Mouse (Mus musculus) limb, embryonic 14.5 days (tissue): ENCODE measurements around the gene Cyp2s1. TPM values are rescaled to one million over a fixed set of nuclear protein-coding genes. Genes with fewer than 3 reads are reported as not detected.

Source experiments
- ATAC-seq: fragments of 200-750 bp; cut with Nextera tagmentation; 2 replicates; pipeline ENCODE4 v1.8.0; 2017; ENCODE audit warnings: low read depth, moderate number of reproducible peaks, moderate TSS enrichment; ENCODE audit not compliant: low FRiP score
- DNase-seq: peaks from one replicate; pipeline ENCODE4 v3.0.0-alpha.2; 2015; ENCODE audit warnings: low spot score
- H3K27ac ChIP-seq: fragments of 300-500 bp; sonication (generic); replicated peaks from 2 replicates; pipeline ENCODE4 v1.5.1; 2014; ENCODE audit warnings: low read depth, mild to moderate bottlenecking, low read length, moderate library complexity, mixed read lengths
- H3K27me3 ChIP-seq: fragments of 300-500 bp; sonication (generic); 2 replicates; pipeline ENCODE4 v1.6.1; 2014; ENCODE audit warnings: low read length, mixed read lengths; ENCODE audit not compliant: control insufficient read depth, insufficient read depth
- H3K36me3 ChIP-seq: fragments of 300-500 bp; sonication (generic); 2 replicates; pipeline ENCODE4 v1.6.1; 2014; ENCODE audit warnings: mild to moderate bottlenecking, low read length, moderate library complexity, mixed read lengths; ENCODE audit not compliant: control insufficient read depth, insufficient read depth
- H3K4me1 ChIP-seq: fragments of 300-500 bp; sonication (generic); 2 replicates; pipeline ENCODE4 v1.6.1; 2014; ENCODE audit warnings: antibody characterized with exemption, low read length, mixed read lengths; ENCODE audit not compliant: control insufficient read depth, insufficient read depth
- H3K4me2 ChIP-seq: fragments of 300-500 bp; sonication (generic); replicated peaks from 2 replicates; pipeline ENCODE4 v1.6.1; 2014; ENCODE audit warnings: low read depth, mild to moderate bottlenecking, low read length, moderate library complexity; ENCODE audit not compliant: severe bottlenecking
- H3K4me3 ChIP-seq: fragments of 300-500 bp; sonication (generic); replicated peaks from 2 replicates; pipeline ENCODE4 v1.5.1; 2014; ENCODE audit warnings: low read length
- H3K9ac ChIP-seq: fragments of 300-500 bp; sonication (generic); 2 replicates; pipeline ENCODE4 v1.6.1; 2014; ENCODE audit warnings: mild to moderate bottlenecking, low read depth, low read length, moderate library complexity; ENCODE audit not compliant: severe bottlenecking
- H3K9me3 ChIP-seq: fragments of 300-500 bp; sonication (generic); 2 replicates; pipeline ENCODE4 v1.6.1; 2016; ENCODE audit warnings: low read length; ENCODE audit not compliant: control insufficient read depth
- POLR2A ChIP-seq: fragments of 200-500 bp; IDR thresholded peaks from 2 replicates; pipeline ENCODE4 v1.8.0; 2012; ENCODE audit warnings: inconsistent platforms, mild to moderate bottlenecking, moderate library complexity, borderline replicate concordance; ENCODE audit not compliant: insufficient read depth, insufficient read length; ENCODE audit errors: extremely low read depth
- WGBS: fragments of 180-500 bp; shearing (Covaris S2); extraction: QIAGEN DNeasy Blood & Tissue Kit; methylation state at CpG from one replicate; pipeline ENCODE4 v1.1.7; 2014; 5-methylcytosine and 5-hydroxymethylcytosine counted together
- polyA plus RNA-seq, 2 experiments: library from polyadenylated mRNA; depleted of rRNA in 1 of 2; stranded (reverse) in 1 of 2; unstranded in 1 of 2; fragments of >200 nt; fragmentation: Nextera tagmentation in 1 of 2; extraction: Ambion mirVana in 1 of 2; gene quantifications; 2 replicates each; pipeline versions ENCODE4 v1.2.1 to v1.2.3; 2012 to 2014

Gene Cyp2s1
- polyA plus RNA-seq, 2 experiments = 1.6 to 2.6 TPM

DNA sequence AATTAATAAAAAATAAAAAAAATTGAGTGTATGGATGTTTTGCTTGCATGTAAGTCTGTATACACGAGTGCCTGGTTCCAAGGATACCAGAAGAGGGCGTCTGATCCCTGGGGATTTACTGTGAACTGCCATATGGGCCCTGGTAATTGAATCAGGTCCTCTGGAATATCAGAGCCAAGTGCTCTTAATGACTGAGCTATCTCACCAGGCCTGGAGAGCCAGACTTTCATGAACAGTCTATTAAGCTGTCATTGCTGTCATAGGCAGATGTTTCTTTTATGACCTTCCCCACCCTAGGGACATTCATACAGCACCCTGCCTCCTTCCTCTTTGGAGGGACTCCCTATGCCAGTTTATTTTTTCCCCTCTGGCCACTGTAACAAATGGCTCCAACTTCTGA is 26.8 kb upstream of the Cyp2s1 start:
- Histone ChIP-seq H3K4me3 (no peak overlapping the region), H3K9ac (no peak overlapping the region), H3K36me3 (no peaks in the 10 kb centered on the region), H3K4me2 (no peak overlapping the region), H3K27ac (no peak overlapping the region), H3K27me3 (no peaks in the 10 kb centered on the region), H3K9me3 (no peaks in the 10 kb centered on the region), H3K4me1 (no peaks in the 10 kb centered on the region)
- DNase-seq (peak; percentile 14), ATAC-seq (no peak)
- 25% methylated on average over 2 of the region's 2 CpGs for WGBS
- TF ChIP-seq POLR2A = no peak

DNA sequence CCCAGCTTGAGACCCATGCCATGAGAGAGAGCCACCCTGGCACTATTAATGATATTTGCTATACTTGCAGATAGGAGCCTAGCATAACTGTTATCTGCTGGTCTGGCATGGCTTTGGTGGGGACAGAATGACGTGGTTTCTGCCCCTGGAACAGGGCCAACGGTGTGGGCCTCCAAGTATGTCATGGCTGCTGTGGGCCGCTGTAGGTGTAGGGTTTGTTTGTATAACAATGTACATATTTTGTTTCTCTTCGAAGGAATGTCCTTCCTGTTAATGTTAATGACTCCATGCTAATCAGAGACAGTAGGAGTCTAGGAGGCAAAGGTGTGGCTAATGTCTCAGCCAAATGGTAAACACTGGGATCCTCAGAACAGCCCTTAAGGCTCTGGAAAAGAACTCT is 24.2 kb upstream of the Cyp2s1 start:
- Histone ChIP-seq H3K4me2 (no peak overlapping the region), H3K4me3 (no peak overlapping the region), H3K4me1 (no peaks in the 10 kb centered on the region), H3K27me3 (no peaks in the 10 kb centered on the region), H3K36me3 (no peaks in the 10 kb centered on the region), H3K27ac (no peak overlapping the region), H3K9ac (no peak overlapping the region), H3K9me3 (no peaks in the 10 kb centered on the region)
- DNase-seq (no peak), ATAC-seq (no peak)
- no peak for TF ChIP-seq POLR2A
- 66% methylated on average over 4 of the region's 4 CpGs for WGBS

DNA sequence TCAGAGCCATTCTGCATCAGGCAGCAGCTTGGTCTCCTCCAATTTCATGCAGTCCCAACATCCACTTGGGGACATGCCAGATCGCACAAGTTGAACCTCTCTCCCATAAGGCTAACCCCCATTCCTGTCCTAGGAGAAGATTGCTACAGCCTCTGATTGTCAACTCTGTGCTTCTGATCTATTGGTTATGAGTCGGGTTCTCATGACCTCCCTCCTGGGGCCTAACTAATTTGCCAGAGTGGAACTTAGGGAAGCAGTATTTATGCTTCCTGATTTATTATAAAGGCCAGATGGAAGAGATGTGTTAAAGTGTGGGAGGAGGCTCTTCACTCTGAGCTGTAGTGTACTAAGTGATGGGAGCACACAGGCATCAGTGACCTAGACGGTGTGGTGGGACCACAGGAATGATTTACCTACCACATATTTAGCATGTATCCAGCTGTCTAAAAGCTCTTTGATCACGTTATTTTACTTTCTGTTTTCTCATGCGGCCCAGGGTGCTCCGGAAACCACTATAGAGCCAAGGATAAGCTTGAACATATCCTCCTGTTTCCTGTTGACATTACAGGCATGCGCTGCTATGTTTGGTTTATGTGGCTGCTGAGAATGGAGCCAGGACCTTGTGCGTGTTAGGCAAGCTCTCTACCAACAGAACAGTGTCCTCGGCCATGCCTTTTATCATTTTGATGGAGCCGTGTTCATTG is 18.6 kb upstream of the Cyp2s1 start:
- H3K9me3 ChIP-seq = no peaks in the 10 kb centered on the region
- H3K9ac ChIP-seq = no peak overlapping the region
- DNase-seq = no peak
- ATAC-seq = no peak
- H3K4me3 ChIP-seq = no peak overlapping the region
- H3K36me3 ChIP-seq = no peaks in the 10 kb centered on the region
- TF ChIP-seq POLR2A = no peak
- no peaks in the 10 kb centered on the region for H3K27me3 ChIP-seq
- H3K4me2 ChIP-seq = no peak overlapping the region
- 71% methylated on average over 10 of the region's 10 CpGs for WGBS
- H3K27ac ChIP-seq = no peak overlapping the region
- peaks cover 4% of the 10 kb centered on the region for H3K4me1 ChIP-seq

DNA sequence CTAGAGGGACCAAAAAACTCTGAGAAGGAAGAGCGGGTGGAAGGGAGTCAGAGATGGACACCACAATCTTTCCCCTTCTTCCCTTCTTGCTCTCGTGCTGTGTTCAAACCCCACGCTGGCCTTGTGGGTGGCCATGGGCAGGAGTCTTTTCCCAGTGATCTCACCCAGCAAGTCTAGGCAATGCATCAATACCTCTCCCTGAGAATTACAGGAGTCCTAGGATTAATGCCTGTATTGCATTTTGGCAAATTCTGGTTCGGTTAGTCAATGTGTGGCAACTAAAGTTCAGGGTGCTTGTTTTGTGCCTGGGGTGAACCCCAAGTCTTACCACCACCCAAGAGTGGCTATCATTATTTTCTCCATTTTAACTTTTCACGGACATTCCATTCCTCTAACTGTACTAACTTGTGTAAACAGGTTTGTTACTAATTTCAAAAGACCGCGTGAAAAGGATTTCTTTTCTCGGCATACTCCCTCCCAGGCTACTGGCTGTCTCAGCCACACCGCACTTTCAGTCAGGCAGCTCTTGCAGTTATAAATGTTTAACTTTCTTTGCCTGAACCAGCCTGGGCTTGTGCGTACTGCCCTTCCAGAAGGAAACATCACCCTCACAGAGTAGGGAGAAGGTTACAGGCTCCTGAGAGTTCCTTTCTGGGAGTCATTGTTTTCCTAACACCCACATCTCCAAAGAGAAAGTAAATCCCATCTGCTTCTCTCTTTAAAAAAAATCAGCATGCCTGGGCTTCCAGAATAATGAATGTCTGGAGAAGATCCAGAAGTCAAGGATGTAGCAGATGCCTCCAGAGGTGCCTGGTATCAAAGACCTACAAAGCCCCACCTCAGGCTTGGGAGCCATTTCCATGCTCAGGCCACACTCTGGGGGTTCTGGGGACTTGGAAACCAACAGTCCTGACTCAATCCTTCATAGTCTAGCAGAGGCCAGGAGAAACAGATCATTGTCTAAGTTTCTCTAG is 15.1 kb upstream of the Cyp2s1 start:
- Histone ChIP-seq H3K9me3 (no peaks in the 10 kb centered on the region), H3K36me3 (no peaks in the 10 kb centered on the region), H3K27me3 (no peaks in the 10 kb centered on the region), H3K4me3 (no peak overlapping the region), H3K4me2 (no peak overlapping the region), H3K9ac (no peak overlapping the region), H3K27ac (no peak overlapping the region), H3K4me1 (peaks cover 17% of the 10 kb centered on the region)
- ATAC-seq (no peak), DNase-seq (no peak)
- TF ChIP-seq POLR2A = no peak
- WGBS = 73% methylated on average over 10 of the region's 10 CpGs

DNA sequence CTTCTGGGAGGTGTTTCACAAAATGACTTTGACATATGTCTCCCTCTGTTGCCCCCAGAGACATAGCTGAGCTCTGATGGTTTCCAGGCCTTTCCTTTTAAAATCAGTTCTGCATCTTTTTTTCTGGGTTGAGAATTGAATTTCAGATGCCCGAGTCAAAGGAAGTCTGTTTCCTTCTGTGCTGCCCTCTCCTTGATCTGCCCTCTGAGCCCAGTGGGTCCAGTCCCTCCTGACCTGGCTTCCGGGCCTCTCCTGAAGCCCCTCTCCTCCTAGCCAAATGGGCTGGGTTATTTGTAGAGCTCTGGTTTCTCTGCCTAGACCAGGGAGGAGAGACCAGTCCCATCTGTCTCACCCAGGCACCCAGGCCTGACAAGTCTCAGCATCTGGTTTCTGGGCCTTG is 13.5 kb upstream of the Cyp2s1 start:
- H3K27ac ChIP-seq = no peak overlapping the region
- no peaks in the 10 kb centered on the region for H3K27me3 ChIP-seq
- DNase-seq = no peak
- H3K4me3 ChIP-seq = no peak overlapping the region
- no peak for TF ChIP-seq POLR2A
- no peaks in the 10 kb centered on the region for H3K9me3 ChIP-seq
- peaks cover 19% of the 10 kb centered on the region for H3K4me1 ChIP-seq
- H3K9ac ChIP-seq = no peak overlapping the region
- no peak overlapping the region for H3K4me2 ChIP-seq
- WGBS = 7% methylated on average over 2 of the region's 2 CpGs
- no peaks in the 10 kb centered on the region for H3K36me3 ChIP-seq
- ATAC-seq = no peak
